Mouse (Mus musculus) heart, postnatal 0 days (tissue): ENCODE measurements around the gene Gm10961.

ENCODE experiments used
- CTCF ChIP-seq: IDR thresholded peaks from 2 replicates; pipeline ENCODE4 v1.5.1; 2016; ENCODE audit warnings: antibody characterized with exemption, control low read depth, low read depth
- EP300 ChIP-seq: IDR thresholded peaks from 2 replicates; pipeline ENCODE4 v1.6.1; 2016; ENCODE audit warnings: antibody characterized with exemption, low read depth

DNA sequence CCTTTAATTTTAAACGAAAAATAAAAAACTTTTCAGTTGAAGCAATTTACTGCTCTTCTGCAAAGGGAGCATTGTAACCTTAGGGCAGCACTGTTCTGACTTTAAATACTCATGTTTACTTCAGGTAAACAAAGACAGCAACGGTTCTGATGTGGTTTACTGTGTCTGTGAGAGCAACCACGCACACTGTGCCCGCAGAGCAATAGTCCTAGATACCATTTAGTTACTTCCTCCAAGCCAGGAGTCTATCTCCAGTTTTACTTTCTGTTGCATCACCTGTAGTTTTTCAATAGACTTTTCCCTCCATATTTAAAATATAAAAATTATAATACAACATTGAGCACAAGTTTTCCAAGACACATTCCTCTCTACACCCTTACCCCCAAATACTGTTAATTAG is 39.4 kb downstream of the Gm10961 start:
- no peak for TF ChIP-seq CTCF
- no peak for TF ChIP-seq EP300
